Mouse (Mus musculus) neural tube, embryonic 11.5 days (tissue): Measurements from ENCODE around the gene Col6a5. TPM values are rescaled to one million over a fixed set of nuclear protein-coding genes. Genes with fewer than 3 reads are reported as not detected.

Source experiments
- ATAC-seq: fragments of 200-750 bp; cut with Nextera tagmentation; 2 replicates; pipeline ENCODE4 v1.8.0; 2017; ENCODE audit warnings: moderate number of reproducible peaks, mild to moderate bottlenecking, moderate TSS enrichment, moderate library complexity; ENCODE audit not compliant: insufficient read depth, low FRiP score, low TSS enrichment
- DNase-seq: peaks from one replicate; pipeline ENCODE4 v3.0.0-alpha.2; 2015; ENCODE audit warnings: low spot score
- H3K27ac ChIP-seq: fragments of 300-500 bp; sonication (generic); 2 replicates; pipeline ENCODE4 v1.5.1; 2014; ENCODE audit warnings: low read depth, mild to moderate bottlenecking, low read length
- H3K27me3 ChIP-seq: fragments of 300-500 bp; sonication (generic); 2 replicates; pipeline ENCODE4 v1.6.1; 2014; ENCODE audit warnings: mild to moderate bottlenecking, low read length, mixed read lengths; ENCODE audit not compliant: control insufficient read depth, insufficient read depth
- H3K36me3 ChIP-seq: fragments of 300-500 bp; sonication (generic); 2 replicates; pipeline ENCODE4 v1.6.1; 2014; ENCODE audit warnings: mild to moderate bottlenecking, low read length, moderate library complexity, mixed read lengths; ENCODE audit not compliant: control insufficient read depth, insufficient read depth
- H3K4me1 ChIP-seq: fragments of 300-500 bp; sonication (generic); 2 replicates; pipeline ENCODE4 v1.6.1; 2014; ENCODE audit warnings: low read length, mixed read lengths; ENCODE audit not compliant: control insufficient read depth, insufficient read depth
- H3K4me2 ChIP-seq: fragments of 300-500 bp; sonication (generic); 2 replicates; pipeline ENCODE4 v1.6.1; 2014; ENCODE audit warnings: low read depth, mild to moderate bottlenecking, moderate library complexity
- H3K4me3 ChIP-seq: fragments of 300-500 bp; sonication (generic); 2 replicates; pipeline ENCODE4 v1.5.1; 2014; ENCODE audit warnings: low read depth, low read length
- H3K9ac ChIP-seq: fragments of 300-500 bp; sonication (generic); 2 replicates; pipeline ENCODE4 v1.6.1; 2014; ENCODE audit warnings: mild to moderate bottlenecking, low read length
- H3K9me3 ChIP-seq: fragments of 300-500 bp; sonication (generic); 2 replicates; pipeline ENCODE4 v1.6.1; 2016; ENCODE audit warnings: low read length; ENCODE audit not compliant: control insufficient read depth
- WGBS: fragments of 180-500 bp; shearing (Covaris S2); extraction: QIAGEN DNeasy Blood & Tissue Kit; methylation state at CpG from one replicate; pipeline ENCODE4 v1.1.7; 2014; 5-methylcytosine and 5-hydroxymethylcytosine counted together
- polyA plus RNA-seq: library from polyadenylated mRNA; unstranded; fragments of >200 nt; fragmentation: Nextera tagmentation; extraction: Ambion mirVana; gene quantifications from 2 replicates; pipeline ENCODE4 v1.2.1, GENCODE M21; 2014

Gene Col6a5
- polyA plus RNA-seq, 1 experiment from 2014 or later, result 0.09 TPM

- H3K4me2 ChIP-seq, result no peak overlapping the region
- WGBS, result 46% methylated on average over 6 of the region's 6 CpGs
- ATAC-seq (no peak), DNase-seq (no peak)
- no peak overlapping the region for H3K9ac ChIP-seq
- H3K36me3 ChIP-seq, result no peaks in the 10 kb centered on the region
- H3K9me3 ChIP-seq, result no peaks in the 10 kb centered on the region
- no peaks in the 10 kb centered on the region for H3K4me1 ChIP-seq
- H3K4me3 ChIP-seq, result no peak overlapping the region
- no peak overlapping the region for H3K27ac ChIP-seq
- no peaks in the 10 kb centered on the region for H3K27me3 ChIP-seq
Observed at GRCm38 (mm10) chr9:105976314-105976713, 15.9 kb upstream of the Col6a5 start.

DNA sequence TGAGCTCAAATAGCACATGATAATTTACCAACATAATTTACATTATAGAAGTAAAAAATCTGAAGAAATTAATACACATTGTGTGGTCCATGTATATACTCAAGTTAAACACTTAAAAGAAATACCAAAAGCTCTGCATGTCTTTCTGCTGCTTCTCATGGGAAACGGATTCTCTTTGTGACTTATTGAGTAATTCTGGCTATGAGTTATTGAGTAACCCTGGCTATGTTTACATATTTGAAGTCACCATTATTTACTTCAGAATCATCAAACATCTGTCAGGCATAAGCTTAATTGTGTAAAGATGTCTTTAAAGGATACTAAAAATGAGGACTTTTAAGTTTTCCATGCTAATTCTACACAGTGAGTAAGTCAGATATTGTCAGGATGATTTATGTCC, 13.3 kb upstream of the Col6a5 start:
- Histone ChIP-seq H3K27me3 (no peaks in the 10 kb centered on the region), H3K4me3 (no peak overlapping the region), H3K9me3 (no peaks in the 10 kb centered on the region), H3K4me2 (no peak overlapping the region), H3K9ac (no peak overlapping the region), H3K36me3 (no peaks in the 10 kb centered on the region), H3K4me1 (no peaks in the 10 kb centered on the region), H3K27ac (no peak overlapping the region)
- DNase-seq (no peak), ATAC-seq (no peak)
- 83% methylated on average over 1 of the region's 1 CpGs for WGBS

- Histone ChIP-seq H3K9ac (no peak overlapping the region), H3K27ac (no peak overlapping the region), H3K4me2 (no peak overlapping the region), H3K4me3 (no peak overlapping the region), H3K4me1 (no peaks in the 10 kb centered on the region), H3K36me3 (no peaks in the 10 kb centered on the region), H3K9me3 (no peaks in the 10 kb centered on the region), H3K27me3 (no peaks in the 10 kb centered on the region)
- ATAC-seq, result no peak
- no peak for DNase-seq
- WGBS, result 87% methylated on average over 3 of the region's 3 CpGs
Observed at GRCm38 (mm10) chr9:105972031-105972430, 11.6 kb upstream of the Col6a5 start.

DNA sequence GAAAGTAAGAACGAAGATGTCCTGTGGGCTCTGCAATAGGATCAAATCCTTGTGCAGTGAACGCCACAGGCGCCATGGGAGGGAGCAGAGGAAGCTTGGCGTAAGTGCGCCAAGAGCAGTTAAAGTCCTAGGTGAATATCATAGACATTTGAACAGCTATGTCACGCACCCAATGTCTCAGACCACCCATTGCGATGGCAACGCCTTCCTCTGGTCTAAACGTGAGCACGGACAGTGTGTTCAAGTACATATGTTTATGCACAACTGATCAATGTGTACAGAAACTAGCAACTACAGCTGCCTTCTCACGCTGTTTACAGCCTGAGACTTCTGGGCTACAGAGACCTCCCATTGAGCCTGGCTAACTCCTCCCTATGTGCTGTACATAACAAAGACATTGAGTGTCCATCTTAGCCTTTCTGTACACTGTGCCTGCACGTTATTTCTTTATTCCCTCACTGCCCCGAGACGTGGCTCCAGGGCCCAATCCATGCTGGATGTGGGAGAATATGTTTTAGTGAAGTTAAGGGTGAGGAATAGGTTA, 11.0 kb upstream of the Col6a5 start:
- H3K27me3 ChIP-seq, result no peaks in the 10 kb centered on the region
- ATAC-seq (no peak), DNase-seq (no peak)
- no peaks in the 10 kb centered on the region for H3K9me3 ChIP-seq
- no peak overlapping the region for H3K4me3 ChIP-seq
- no peaks in the 10 kb centered on the region for H3K4me1 ChIP-seq
- no peak overlapping the region for H3K27ac ChIP-seq
- no peak overlapping the region for H3K4me2 ChIP-seq
- no peak overlapping the region for H3K9ac ChIP-seq
- WGBS, result 92% methylated on average over 14 of the region's 14 CpGs
- H3K36me3 ChIP-seq, result no peaks in the 10 kb centered on the region

GRCm38 (mm10) chr9:105970901-105971300, 10.5 kb upstream of the Col6a5 start:
- H3K9ac ChIP-seq, result no peak overlapping the region

DNA sequence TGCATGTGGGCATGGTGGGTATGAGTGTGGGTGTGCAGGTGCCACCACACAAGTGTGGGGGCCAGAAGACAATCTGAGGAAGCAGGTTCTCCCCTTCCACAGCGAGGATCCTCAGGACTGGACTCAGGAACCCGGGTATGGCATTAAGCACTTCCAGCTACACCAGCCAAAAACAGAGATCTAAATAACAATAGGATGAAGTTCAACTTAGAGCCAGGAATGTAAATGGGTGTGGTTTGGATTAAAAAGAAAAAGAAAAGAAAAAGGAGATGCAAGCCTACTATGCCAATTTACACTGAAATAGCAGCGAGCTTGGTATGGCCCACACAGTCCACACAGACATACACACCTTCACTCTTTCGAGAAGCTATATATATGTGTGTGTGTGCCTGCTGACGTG, 7.5 kb upstream of the Col6a5 start:
- Histone ChIP-seq H3K4me1 (no peaks in the 10 kb centered on the region), H3K4me2 (no peak overlapping the region), H3K27me3 (no peaks in the 10 kb centered on the region), H3K9me3 (no peaks in the 10 kb centered on the region), H3K4me3 (no peak overlapping the region), H3K27ac (no peak overlapping the region), H3K36me3 (no peaks in the 10 kb centered on the region), H3K9ac (no peak overlapping the region)
- no peak for DNase-seq
- ATAC-seq, result no peak
- 79% methylated on average over 5 of the region's 5 CpGs for WGBS

More at GRCm38 (mm10) chr9:105970901-105971300, 10.5 kb upstream of the Col6a5 start:
- ATAC-seq (no peak), DNase-seq (no peak)
- H3K4me1 ChIP-seq, result no peaks in the 10 kb centered on the region
- no peaks in the 10 kb centered on the region for H3K27me3 ChIP-seq
- no peak overlapping the region for H3K27ac ChIP-seq
- no peaks in the 10 kb centered on the region for H3K36me3 ChIP-seq
- H3K4me2 ChIP-seq, result no peak overlapping the region
- H3K4me3 ChIP-seq, result no peak overlapping the region
- no peaks in the 10 kb centered on the region for H3K9me3 ChIP-seq
- WGBS, result 91% methylated on average over 5 of the region's 5 CpGs

GRCm38 (mm10) chr9:105959116-105959515, 1.3 kb downstream of the Col6a5 start:
- no peak overlapping the region for H3K9ac ChIP-seq
- WGBS, result 78% methylated on average over 1 of the region's 1 CpGs
- no peaks in the 10 kb centered on the region for H3K9me3 ChIP-seq
- H3K4me3 ChIP-seq, result no peak overlapping the region
- H3K4me1 ChIP-seq, result no peaks in the 10 kb centered on the region
- no peak overlapping the region for H3K27ac ChIP-seq
- H3K4me2 ChIP-seq, result no peak overlapping the region
- H3K36me3 ChIP-seq, result no peaks in the 10 kb centered on the region
- ATAC-seq, result no peak
- peaks cover 2% of the 10 kb centered on the region; the same call in 1 of the 2 replicates for H3K27me3 ChIP-seq
- no peak for DNase-seq

DNA sequence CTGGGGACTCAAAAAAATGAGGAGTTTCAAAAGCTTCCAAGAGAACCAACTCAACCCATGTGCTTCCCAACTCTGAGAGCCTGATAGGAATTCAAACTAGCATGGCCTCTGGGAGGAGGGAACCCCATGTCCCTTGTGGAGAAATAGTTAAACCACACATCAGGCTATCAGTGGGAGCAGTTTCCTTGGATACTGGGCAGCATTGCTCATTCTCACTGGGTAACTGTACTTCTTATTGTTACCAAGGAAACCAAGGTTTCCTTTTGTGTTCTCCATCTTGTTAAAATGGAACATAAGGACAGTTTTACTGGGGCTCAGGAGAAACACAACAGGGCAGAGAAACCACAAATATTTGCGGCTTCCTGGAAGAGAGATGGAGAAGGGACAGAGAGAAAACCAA, 10.7 kb downstream of the Col6a5 start:
- Histone ChIP-seq H3K4me2 (no peak overlapping the region), H3K4me3 (no peak overlapping the region), H3K9ac (no peak overlapping the region), H3K9me3 (no peaks in the 10 kb centered on the region), H3K27me3 (no peaks in the 10 kb centered on the region), H3K36me3 (no peaks in the 10 kb centered on the region), H3K4me1 (no peaks in the 10 kb centered on the region), H3K27ac (no peak overlapping the region)
- no peak for DNase-seq
- 97% methylated on average over 1 of the region's 1 CpGs for WGBS
- no peak for ATAC-seq

DNA sequence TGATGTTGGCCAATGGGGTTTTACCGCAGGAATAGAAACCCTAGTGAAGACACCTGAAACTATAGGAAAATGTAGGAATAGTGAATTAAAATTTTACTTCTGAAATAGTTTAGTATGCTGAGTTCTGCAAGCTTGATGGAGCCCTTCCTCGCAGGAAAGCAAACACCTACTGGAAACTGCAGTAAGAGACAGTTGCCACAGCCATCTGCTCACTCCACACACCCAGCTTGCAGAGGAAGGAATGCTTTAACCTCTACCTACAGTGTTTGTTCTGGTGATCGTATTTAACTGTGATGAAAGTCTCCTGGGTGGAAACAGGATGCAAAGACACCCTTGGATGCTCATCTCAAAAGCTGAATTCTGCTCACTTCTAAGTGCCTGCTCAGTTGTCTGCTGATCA, 12.9 kb downstream of the Col6a5 start:
- Histone ChIP-seq H3K4me3 (no peak overlapping the region), H3K9me3 (no peaks in the 10 kb centered on the region), H3K36me3 (no peaks in the 10 kb centered on the region), H3K27me3 (no peaks in the 10 kb centered on the region), H3K9ac (no peak overlapping the region), H3K4me2 (no peak overlapping the region), H3K27ac (no peak overlapping the region), H3K4me1 (no peaks in the 10 kb centered on the region)
- ATAC-seq (no peak), DNase-seq (no peak)
- WGBS, result 75% methylated on average over 3 of the region's 3 CpGs
